Mouse (Mus musculus) mouse trophoblast stem cell (cell line): ENCODE measurements around the gene Irf4.

Experiments used
- in situ Hi-C, 2 experiments: fragments of 300-500 bp; cut with MseI, MboI; formaldehyde crosslinking; loops; 2 replicates in 1 of 2; 3 replicates in 1 of 2; pipeline ENCODE4 v1.15.1; 2025

Irf4 gene

GRCm38 (mm10) chr13:30749021-30749556 lies at the start of gene Irf4:
TSS of gene Irf4 (plus strand) at chr13:30749226.
- in situ Hi-C loops = no loop called here

GRCm38 (mm10) chr13:30702695-30703094 lies 46.3 kb upstream of the Irf4 start:
- in situ Hi-C loops = no loop called here

GRCm38 (mm10) chr13:30704246-30705095 lies 44.6 kb upstream of the Irf4 start:
- in situ Hi-C loops = no loop called here

GRCm38 (mm10) chr13:30711066-30711465 lies 38.0 kb upstream of the Irf4 start:
- in situ Hi-C loops = no loop called here

GRCm38 (mm10) chr13:30711711-30712110 lies 37.3 kb upstream of the Irf4 start:
- in situ Hi-C loops = no loop called here

GRCm38 (mm10) chr13:30712280-30712679 lies 36.7 kb upstream of the Irf4 start:
- in situ Hi-C loops = no loop called here

GRCm38 (mm10) chr13:30713621-30714020 lies 35.4 kb upstream of the Irf4 start:
- in situ Hi-C loops = no loop called here

- in situ Hi-C loops = no loop called here
These were observed 34.5 kb upstream of the Irf4 start for GRCm38 (mm10) chr13:30714552-30714951.

- in situ Hi-C loops = no loop called here
These were observed 34.0 kb upstream of the Irf4 start for GRCm38 (mm10) chr13:30715060-30715459.

- in situ Hi-C loops = no loop called here
These were observed 33.5 kb upstream of the Irf4 start for GRCm38 (mm10) chr13:30715573-30715972.

GRCm38 (mm10) chr13:30716611-30717010 lies 32.4 kb upstream of the Irf4 start:
- in situ Hi-C loops = no loop called here

GRCm38 (mm10) chr13:30722601-30723000 lies 26.4 kb upstream of the Irf4 start:
- in situ Hi-C loops = no loop called here

- in situ Hi-C loops = no loop called here
These were observed 25.8 kb upstream of the Irf4 start for GRCm38 (mm10) chr13:30723258-30723657.

GRCm38 (mm10) chr13:30723858-30724257 lies 25.2 kb upstream of the Irf4 start:
- in situ Hi-C loops = no loop called here

- in situ Hi-C loops = no loop called here
These were observed 24.2 kb upstream of the Irf4 start for GRCm38 (mm10) chr13:30724691-30725271.

- in situ Hi-C loops = no loop called here
These were observed 22.1 kb upstream of the Irf4 start for GRCm38 (mm10) chr13:30726879-30727278.

GRCm38 (mm10) chr13:30728155-30728554 lies 20.9 kb upstream of the Irf4 start:
- in situ Hi-C loops = no loop called here

GRCm38 (mm10) chr13:30729245-30729644 lies 19.8 kb upstream of the Irf4 start:
- in situ Hi-C loops = no loop called here

GRCm38 (mm10) chr13:30730104-30730793 lies 18.8 kb upstream of the Irf4 start:
- in situ Hi-C loops = no loop called here

GRCm38 (mm10) chr13:30732709-30733445 lies 16.1 kb upstream of the Irf4 start:
- in situ Hi-C loops = no loop called here

- in situ Hi-C loops = no loop called here
These were observed 12.3 kb upstream of the Irf4 start for GRCm38 (mm10) chr13:30736721-30737120.

- in situ Hi-C loops = no loop called here
These were observed 11.8 kb upstream of the Irf4 start for GRCm38 (mm10) chr13:30737257-30737656.
